19 mouse cellular contexts compared by ENCODE assay signal in the genomic region with DNA sequence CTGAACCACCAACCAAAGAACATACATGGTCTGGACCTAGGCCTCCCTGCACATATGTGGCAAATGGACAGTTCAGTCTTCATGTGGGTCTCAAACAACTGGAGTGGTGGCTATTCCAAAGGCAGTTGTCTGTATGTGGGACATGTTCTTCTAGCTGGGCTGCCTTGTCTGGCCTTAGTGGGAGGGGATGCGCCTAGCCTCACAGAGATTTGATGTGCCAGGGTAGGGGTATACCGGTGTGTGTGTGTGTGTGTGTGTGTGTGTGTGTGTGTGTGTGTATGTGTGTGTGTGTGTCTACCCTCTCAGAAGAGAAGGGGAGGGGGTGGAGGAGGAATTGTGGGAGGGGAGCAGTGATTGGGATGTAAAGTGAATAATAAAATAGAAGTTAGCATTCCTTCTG.
DNase-seq lines count a peak whose midpoint lies in the region; ATAC-seq lines count a peak whose summit lies in the region.
"Had no signal": no experiment of that assay in that cellular context is flagged by ENCODE, and none has a peak within 500 bp of the region (broad histone marks: within the 10 kb centered on the region; RNA-seq: fewer than 3 reads in every experiment).

No protein-coding gene starts in this region.

- no peaks in the 10 kb centered on the region for H3K36me3 ChIP-seq in heart, embryonic 10.5 days
- no peaks in the 10 kb centered on the region for H3K36me3 ChIP-seq in heart, embryonic 11.5 days (ENCODE audit: control insufficient read depth, insufficient read depth, low read length)
- H3K36me3 ChIP-seq: G1E had no signal

- no peak overlapping the region for H3K4me2 ChIP-seq in heart, embryonic 11.5 days

- no peaks in the 10 kb centered on the region for H3K27me3 ChIP-seq in heart, embryonic 10.5 days (ENCODE audit: insufficient read depth, poor library complexity, severe bottlenecking)
- no peaks in the 10 kb centered on the region for H3K27me3 ChIP-seq in heart, embryonic 11.5 days (ENCODE audit: control insufficient read depth, insufficient read depth, low read length)
- H3K27me3 ChIP-seq: CH12.LX, Patski had no signal

- ATAC-seq in heart, embryonic 11.5 days (replicated peaks; ENCODE audit: insufficient number of reproducible peaks, low FRiP score, low TSS enrichment), result no peak
- ATAC-seq: activated CD4-positive, CD25-positive, alpha-beta regulatory T cell, adult 4 months; CD4-positive, CD25-positive, alpha-beta regulatory T cell, adult 4 months; Patski had no signal

- no peak overlapping the region for H3K4me3 ChIP-seq in heart, embryonic 10.5 days
- H3K4me3 ChIP-seq in heart, embryonic 11.5 days (ENCODE audit: low read depth, low read length), result no peak overlapping the region

- intact Hi-C loops in heart, postnatal 36 days (cut with DNase I), result no loop called here

- no peaks in the 10 kb centered on the region for H3K9me3 ChIP-seq in heart, embryonic 10.5 days
- H3K9me3 ChIP-seq in heart, embryonic 11.5 days (replicated peaks; ENCODE audit: control insufficient read depth, low read length), result no peaks in the 10 kb centered on the region

- peak; percentile 60 for DNase-seq in heart, adult 11 months
- DNase-seq in heart, postnatal 36 days, result no peak
- DNase-seq in heart, embryonic 10.5 days (ENCODE audit: low spot score), result peak; percentile 62
- DNase-seq: adrenal gland, adult 2 months; adrenal gland, adult 8-10 months; adrenal gland, postnatal 10 days; adrenal gland, postnatal 14 days; adrenal gland, postnatal 25 days; adrenal gland, postnatal 36 days; B cell, adult 2 months; cerebellum, adult 11 months; cerebellum, adult 11-12 months; cerebellum, adult 18-20 months had no signal

- 87% methylated on average over 2 of the region's 2 CpGs for WGBS in heart, embryonic 10.5 days
- 100% methylated on average over 2 of the region's 2 CpGs for WGBS in heart, embryonic 11.5 days (ENCODE audit: insufficient replicate concordance)

- no peaks in the 10 kb centered on the region for H3K4me1 ChIP-seq in heart, embryonic 10.5 days
- H3K4me1 ChIP-seq in heart, embryonic 11.5 days (ENCODE audit: control insufficient read depth, insufficient read depth, low read length), result no peaks in the 10 kb centered on the region

- H3K9ac ChIP-seq in heart, embryonic 11.5 days (ENCODE audit: low read depth, low read length), result no peak overlapping the region

- no peak overlapping the region for H3K27ac ChIP-seq in heart, embryonic 10.5 days
- no peak overlapping the region for H3K27ac ChIP-seq in heart, embryonic 11.5 days (ENCODE audit: low read depth, low read length)

Comparison
In these comparisons a context has a peak if more than half of its experiments do, and no peak if none do; other contexts are left out.
1. DNase-seq: peak in heart, adult 11 months (single experiment) and heart, embryonic 10.5 days (single experiment); none in heart, postnatal 36 days (0 of 2).